Mouse (Mus musculus) heart, adult 2 months (tissue): ENCODE measurements around the gene Cnot11.

Source experiments
- CTCF ChIP-seq: fragments of 200-600 bp; IDR thresholded peaks from 2 replicates; pipeline ENCODE4 v1.8.1; 2022; ENCODE audit warnings: antibody characterized with exemption, mild to moderate bottlenecking, moderate library complexity
- EP300 ChIP-seq: fragments of 200-500 bp; IDR thresholded peaks from 2 replicates; pipeline ENCODE4 v1.6.1; 2011; ENCODE audit warnings: low read depth, low read length, control low read depth; ENCODE audit not compliant: insufficient read depth
- POLR2A ChIP-seq: fragments of 200-500 bp; IDR thresholded peaks from 2 replicates; pipeline ENCODE4 v1.6.1; 2011; ENCODE audit warnings: mild to moderate bottlenecking, low read depth, low read length, control low read depth; ENCODE audit not compliant: insufficient read depth

DNA sequence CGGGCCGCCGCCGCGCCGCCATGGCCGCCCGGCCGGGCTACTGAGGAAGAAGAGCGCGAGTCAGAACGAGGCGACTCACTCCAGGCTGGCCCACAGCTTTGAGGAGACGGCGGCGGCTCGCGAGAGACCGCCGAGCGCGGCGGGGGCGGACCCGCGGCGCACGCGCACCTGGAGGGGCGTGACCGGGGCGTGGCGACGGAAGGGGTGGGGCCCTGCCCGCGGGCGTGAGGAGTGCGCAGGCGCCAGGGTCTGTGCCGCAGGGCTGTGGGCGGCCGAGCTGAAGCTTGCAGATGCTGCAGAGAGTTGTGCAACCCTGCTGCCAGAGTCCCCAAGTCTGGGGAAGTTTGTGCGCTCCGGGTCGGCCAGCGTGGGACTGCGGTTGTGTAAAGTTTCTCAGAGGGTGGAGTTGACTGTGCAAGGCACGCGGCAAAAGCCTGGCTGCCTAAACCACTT is 42.5 kb downstream of the Cnot11 start, which contains the start of gene Rnf149:
- TF ChIP-seq EP300 (peak; percentile 67; the same call in 1 of the 2 replicates), CTCF (no peak), POLR2A (peak; percentile 94)
